Mouse (Mus musculus) forebrain, embryonic 15.5 days (tissue): ENCODE results near the gene Glt1d1. TPM values are rescaled to one million over a fixed set of nuclear protein-coding genes. Genes with fewer than 3 reads are reported as not detected.

ENCODE experiments used
- ATAC-seq: fragments of 200-750 bp; cut with Nextera tagmentation; replicated peaks from 2 replicates; pipeline ENCODE4 v1.8.0; 2017; ENCODE audit warnings: mild to moderate bottlenecking, moderate TSS enrichment, moderate library complexity
- H3K27ac ChIP-seq: fragments of 300-500 bp; sonication (generic); replicated peaks from 2 replicates; pipeline ENCODE4 v1.5.1; 2015; ENCODE audit warnings: mild to moderate bottlenecking, inconsistent platforms
- H3K27me3 ChIP-seq: fragments of 300-500 bp; sonication (generic); 2 replicates; pipeline ENCODE4 v1.6.1; 2015; ENCODE audit warnings: inconsistent platforms
- H3K36me3 ChIP-seq: fragments of 300-500 bp; sonication (generic); 2 replicates; pipeline ENCODE4 v1.6.1; 2015; ENCODE audit warnings: mild to moderate bottlenecking, inconsistent platforms
- H3K4me1 ChIP-seq: fragments of 300-500 bp; sonication (generic); 2 replicates; pipeline ENCODE4 v1.6.1; 2015; ENCODE audit warnings: inconsistent platforms
- H3K4me2 ChIP-seq: fragments of 300-500 bp; sonication (generic); replicated peaks from 2 replicates; pipeline ENCODE4 v1.6.1; 2015; ENCODE audit warnings: mild to moderate bottlenecking, inconsistent platforms
- H3K4me3 ChIP-seq: fragments of 300-500 bp; sonication (generic); 2 replicates; pipeline ENCODE4 v1.5.1; 2015; ENCODE audit warnings: mild to moderate bottlenecking, inconsistent platforms
- H3K9ac ChIP-seq: fragments of 300-500 bp; sonication (generic); replicated peaks from 2 replicates; pipeline ENCODE4 v1.6.1; 2015; ENCODE audit warnings: mild to moderate bottlenecking, inconsistent platforms
- H3K9me3 ChIP-seq: fragments of 300-500 bp; sonication (generic); 2 replicates; pipeline ENCODE4 v1.6.1; 2016; ENCODE audit warnings: inconsistent platforms
- WGBS: fragments of 180-500 bp; shearing (Covaris S2); methylation state at CpG from one replicate; pipeline ENCODE4 v1.1.7; 2015; ENCODE audit warnings: mixed read lengths; 5-methylcytosine and 5-hydroxymethylcytosine counted together
- polyA plus RNA-seq: library from polyadenylated mRNA; unstranded; fragments of >200 nt; fragmentation: Nextera tagmentation; extraction: Ambion mirVana; gene quantifications from 2 replicates; pipeline ENCODE4 v1.2.1, GENCODE M21; 2015

Gene Glt1d1
- polyA plus RNA-seq, 1 experiment from 2014 or later: 1.4 TPM

- Histone ChIP-seq H3K4me1 (no peaks in the 10 kb centered on the region), H3K36me3 (no peaks in the 10 kb centered on the region), H3K9ac (no peak overlapping the region), H3K27me3 (no peaks in the 10 kb centered on the region), H3K27ac (no peak overlapping the region), H3K4me3 (no peak overlapping the region), H3K4me2 (no peak overlapping the region), H3K9me3 (no peaks in the 10 kb centered on the region)
- no peak for ATAC-seq
- 97% methylated on average over 2 of the region's 2 CpGs for WGBS
These were observed 45.5 kb downstream of the Glt1d1 start for GRCm38 (mm10) chr5:127677561-127677960.

GRCm38 (mm10) chr5:127678501-127678900 lies 46.4 kb downstream of the Glt1d1 start:
- Histone ChIP-seq H3K4me3 (no peak overlapping the region), H3K27me3 (no peaks in the 10 kb centered on the region), H3K36me3 (no peaks in the 10 kb centered on the region), H3K9me3 (no peaks in the 10 kb centered on the region), H3K4me2 (no peak overlapping the region), H3K9ac (no peak overlapping the region), H3K4me1 (no peaks in the 10 kb centered on the region), H3K27ac (no peak overlapping the region)
- WGBS: over 99% methylated on average over 5 of the region's 5 CpGs
- no peak for ATAC-seq

- 73% methylated on average over 9 of the region's 9 CpGs for WGBS
These were observed 56.6 kb downstream of the Glt1d1 start for GRCm38 (mm10) chr5:127688568-127689170.

GRCm38 (mm10) chr5:127691085-127691484 lies 59.0 kb downstream of the Glt1d1 start:
- Histone ChIP-seq H3K4me3 (no peak overlapping the region), H3K9ac (no peak overlapping the region), H3K4me1 (no peaks in the 10 kb centered on the region), H3K36me3 (no peaks in the 10 kb centered on the region), H3K4me2 (no peak overlapping the region), H3K9me3 (no peaks in the 10 kb centered on the region), H3K27ac (no peak overlapping the region), H3K27me3 (no peaks in the 10 kb centered on the region)
- WGBS: 93% methylated on average over 10 of the region's 10 CpGs
- no peak for ATAC-seq

More at GRCm38 (mm10) chr5:127688568-127689170, 56.6 kb downstream of the Glt1d1 start:
- Histone ChIP-seq H3K9ac (no peak overlapping the region), H3K4me2 (no peak overlapping the region), H3K27ac (no peak overlapping the region), H3K36me3 (no peaks in the 10 kb centered on the region), H3K4me3 (no peak overlapping the region), H3K9me3 (no peaks in the 10 kb centered on the region), H3K4me1 (no peaks in the 10 kb centered on the region), H3K27me3 (no peaks in the 10 kb centered on the region)
- no peak for ATAC-seq

- no peaks in the 10 kb centered on the region for H3K27me3 ChIP-seq
- H3K4me2 ChIP-seq: no peak overlapping the region
- H3K36me3 ChIP-seq: no peaks in the 10 kb centered on the region
- 80% methylated on average over 21 of the region's 21 CpGs for WGBS
- H3K9ac ChIP-seq: no peak overlapping the region
- no peak for ATAC-seq
- no peaks in the 10 kb centered on the region for H3K4me1 ChIP-seq
- no peak overlapping the region for H3K27ac ChIP-seq
- H3K4me3 ChIP-seq: no peak overlapping the region
- no peaks in the 10 kb centered on the region for H3K9me3 ChIP-seq
These were observed 59.5 kb downstream of the Glt1d1 start for GRCm38 (mm10) chr5:127691581-127691980.

GRCm38 (mm10) chr5:127695898-127696297 lies 63.8 kb downstream of the Glt1d1 start:
- Histone ChIP-seq H3K4me1 (no peaks in the 10 kb centered on the region), H3K27me3 (no peaks in the 10 kb centered on the region), H3K36me3 (no peaks in the 10 kb centered on the region), H3K9ac (no peak overlapping the region), H3K4me2 (no peak overlapping the region), H3K27ac (no peak overlapping the region), H3K4me3 (no peak overlapping the region), H3K9me3 (no peaks in the 10 kb centered on the region)
- no peak for ATAC-seq
- 80% methylated on average over 4 of the region's 4 CpGs for WGBS

- H3K9ac ChIP-seq: no peak overlapping the region
These were observed 64.5 kb downstream of the Glt1d1 start for GRCm38 (mm10) chr5:127696602-127697001.

GRCm38 (mm10) chr5:127698525-127698924 lies 66.5 kb downstream of the Glt1d1 start:
- 76% methylated on average over 2 of the region's 2 CpGs for WGBS
- Histone ChIP-seq H3K36me3 (no peaks in the 10 kb centered on the region), H3K27me3 (no peaks in the 10 kb centered on the region), H3K4me2 (no peak overlapping the region), H3K9me3 (no peaks in the 10 kb centered on the region), H3K9ac (no peak overlapping the region), H3K4me3 (no peak overlapping the region), H3K4me1 (no peaks in the 10 kb centered on the region), H3K27ac (no peak overlapping the region)
- ATAC-seq: no peak

More at GRCm38 (mm10) chr5:127696602-127697001, 64.5 kb downstream of the Glt1d1 start:
- no peaks in the 10 kb centered on the region for H3K9me3 ChIP-seq
- H3K27ac ChIP-seq: no peak overlapping the region
- H3K4me3 ChIP-seq: no peak overlapping the region
- no peaks in the 10 kb centered on the region for H3K4me1 ChIP-seq
- WGBS: 93% methylated on average over 4 of the region's 4 CpGs
- no peaks in the 10 kb centered on the region for H3K27me3 ChIP-seq
- no peaks in the 10 kb centered on the region for H3K36me3 ChIP-seq
- ATAC-seq: no peak
- H3K4me2 ChIP-seq: no peak overlapping the region

- Histone ChIP-seq H3K4me3 (no peak overlapping the region), H3K27ac (no peak overlapping the region), H3K4me2 (no peak overlapping the region), H3K9ac (no peak overlapping the region), H3K36me3 (no peaks in the 10 kb centered on the region), H3K27me3 (no peaks in the 10 kb centered on the region), H3K4me1 (no peaks in the 10 kb centered on the region), H3K9me3 (no peaks in the 10 kb centered on the region)
- no peak for ATAC-seq
- WGBS: 92% methylated on average over 5 of the region's 5 CpGs
These were observed 67.6 kb downstream of the Glt1d1 start for GRCm38 (mm10) chr5:127699679-127700078.

GRCm38 (mm10) chr5:127700156-127700555 lies 68.1 kb downstream of the Glt1d1 start:
- no peaks in the 10 kb centered on the region for H3K27me3 ChIP-seq
- H3K9ac ChIP-seq: no peak overlapping the region
- no peaks in the 10 kb centered on the region for H3K9me3 ChIP-seq
- no peak overlapping the region for H3K27ac ChIP-seq
- H3K4me2 ChIP-seq: no peak overlapping the region
- no peaks in the 10 kb centered on the region for H3K36me3 ChIP-seq
- no peak overlapping the region for H3K4me3 ChIP-seq
- WGBS: 71% methylated on average over 6 of the region's 6 CpGs
- ATAC-seq: no peak
- H3K4me1 ChIP-seq: no peaks in the 10 kb centered on the region

GRCm38 (mm10) chr5:127703609-127704180 lies 71.6 kb downstream of the Glt1d1 start:
- Histone ChIP-seq H3K4me2 (no peak overlapping the region), H3K27me3 (no peaks in the 10 kb centered on the region), H3K27ac (no peak overlapping the region), H3K36me3 (no peaks in the 10 kb centered on the region), H3K9me3 (no peaks in the 10 kb centered on the region), H3K4me3 (no peak overlapping the region), H3K9ac (no peak overlapping the region), H3K4me1 (no peaks in the 10 kb centered on the region)
- no peak for ATAC-seq
- 23% methylated on average over 9 of the region's 9 CpGs for WGBS

- Histone ChIP-seq H3K9ac (no peak overlapping the region), H3K4me2 (no peak overlapping the region), H3K4me1 (no peaks in the 10 kb centered on the region), H3K9me3 (no peaks in the 10 kb centered on the region), H3K27ac (no peak overlapping the region), H3K27me3 (no peaks in the 10 kb centered on the region), H3K36me3 (no peaks in the 10 kb centered on the region), H3K4me3 (no peak overlapping the region)
- no peak for ATAC-seq
- WGBS: 94% methylated on average over 9 of the region's 9 CpGs
These were observed 73.2 kb downstream of the Glt1d1 start for GRCm38 (mm10) chr5:127705225-127705624.

- 93% methylated on average over 8 of the region's 8 CpGs for WGBS
- H3K27me3 ChIP-seq: no peaks in the 10 kb centered on the region
These were observed 73.9 kb downstream of the Glt1d1 start for GRCm38 (mm10) chr5:127705976-127706375.

More at GRCm38 (mm10) chr5:127705976-127706375, 73.9 kb downstream of the Glt1d1 start:
- Histone ChIP-seq H3K9ac (no peak overlapping the region), H3K4me1 (no peaks in the 10 kb centered on the region), H3K36me3 (no peaks in the 10 kb centered on the region), H3K9me3 (no peaks in the 10 kb centered on the region), H3K4me2 (no peak overlapping the region), H3K4me3 (no peak overlapping the region), H3K27ac (no peak overlapping the region)
- no peak for ATAC-seq
